Mouse (Mus musculus) G1E (cell line): ENCODE measurements around the gene Rps5. TPM values are rescaled to one million over a fixed set of nuclear protein-coding genes. Genes with fewer than 3 reads are reported as not detected.
"Not testable (repeated sequence)": the region's sequence is repeated elsewhere in the genome, so short reads cannot be mapped to it uniquely, and the experiment has no call there.

Source experiments
- ATAC-seq: 2 replicates; pipeline ENCODE4 v1.8.0; 2016; ENCODE audit warnings: mild to moderate bottlenecking; ENCODE audit not compliant: insufficient number of reproducible peaks, poor library complexity, low FRiP score, severe bottlenecking; ENCODE audit errors: extremely low read depth
- DNase-seq: peaks from one replicate; pipeline ENCODE4 v3.0.0; 2012; ENCODE audit warnings: low spot score
- H3K27me3 ChIP-seq: 2 replicates; pipeline ENCODE4 v1.6.1; 2012; ENCODE audit warnings: mild to moderate bottlenecking, low read length, inconsistent platforms; ENCODE audit not compliant: insufficient read depth
- H3K36me3 ChIP-seq: replicated peaks from 2 replicates; pipeline ENCODE3; 2012; ENCODE audit warnings: mild to moderate bottlenecking, inconsistent platforms
- H3K4me1 ChIP-seq: 2 replicates; pipeline ENCODE4 v1.6.1; 2012; ENCODE audit warnings: low read depth, low read length, inconsistent platforms, mixed read lengths; ENCODE audit not compliant: insufficient read depth
- H3K4me3 ChIP-seq: 2 replicates; pipeline ENCODE4 v1.5.1; 2012; ENCODE audit warnings: low read depth, mild to moderate bottlenecking, inconsistent platforms, low read length, moderate library complexity, mixed read lengths
- H3K9me3 ChIP-seq: replicated peaks from 2 replicates; pipeline ENCODE4 v1.6.1; 2012; ENCODE audit warnings: inconsistent platforms
- CTCF ChIP-seq: IDR thresholded peaks from 2 replicates; pipeline ENCODE4 v1.5.1; 2012; ENCODE audit warnings: low read depth, low read length, inconsistent platforms, mixed read lengths
- GATA1 ChIP-seq: IDR thresholded peaks from 2 replicates; pipeline ENCODE4 v1.6.1; 2012; ENCODE audit warnings: borderline replicate concordance, low read length, inconsistent platforms, mixed read lengths
- GATA2 ChIP-seq: IDR thresholded peaks from 2 replicates; pipeline ENCODE4 v1.6.1; 2012; ENCODE audit warnings: low read depth, low read length, inconsistent platforms, borderline replicate concordance
- POLR2AphosphoS5 ChIP-seq: IDR thresholded peaks from 2 replicates; pipeline ENCODE4 v1.6.1; 2012; ENCODE audit warnings: low read depth, low read length, inconsistent platforms; ENCODE audit not compliant: insufficient replicate concordance
- TAL1 ChIP-seq: conservative IDR thresholded peaks from 2 replicates; pipeline ENCODE4 v1.6.1; 2012; ENCODE audit warnings: low read depth, low read length, inconsistent platforms, mixed read lengths
- polyA plus RNA-seq: library from polyadenylated mRNA; stranded (reverse); fragments of >175 nt; gene quantifications from 2 replicates; pipeline ENCODE4 v1.2.3, GENCODE M21; 2012
- total RNA-seq, 2 experiments: library from RNA; stranded (forward) in 1 of 2; stranded (reverse) in 1 of 2; fragments of 200-1000 nt in 1 of 2; fragments of >200 nt in 1 of 2; fragmentation: Nextera tagmentation in 1 of 2; gene quantifications; 2 replicates each; pipeline ENCODE4 v1.2.3; 2014 to 2017

The Rps5 gene
- total and polyA plus RNA-seq, 3 experiments = 880 to 2,694 (median 1,839) TPM

DNA sequence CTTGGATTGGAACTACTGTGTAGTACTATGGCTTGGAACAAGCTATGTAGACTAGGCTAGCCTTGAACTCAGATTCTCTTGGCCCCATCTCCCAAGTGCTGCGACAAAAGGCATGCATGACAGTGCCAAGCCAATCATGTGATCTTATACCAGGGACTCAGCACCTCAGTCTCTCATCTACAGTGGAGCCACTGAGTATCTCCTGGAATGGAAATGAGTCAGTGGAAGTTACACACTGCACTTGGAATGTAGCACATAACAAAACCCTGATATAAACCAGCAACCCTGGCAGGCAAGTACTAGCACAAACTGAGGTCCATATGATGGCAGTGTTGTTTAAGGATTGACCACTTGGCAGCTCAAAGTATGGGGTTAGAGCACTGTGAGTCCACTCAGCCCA is 16.9 kb upstream of the Rps5 start:
- peaks cover 5% of the 10 kb centered on the region for H3K4me1 ChIP-seq
- H3K36me3 ChIP-seq = peaks cover 69% of the 10 kb centered on the region
- no peak for ATAC-seq

DNA sequence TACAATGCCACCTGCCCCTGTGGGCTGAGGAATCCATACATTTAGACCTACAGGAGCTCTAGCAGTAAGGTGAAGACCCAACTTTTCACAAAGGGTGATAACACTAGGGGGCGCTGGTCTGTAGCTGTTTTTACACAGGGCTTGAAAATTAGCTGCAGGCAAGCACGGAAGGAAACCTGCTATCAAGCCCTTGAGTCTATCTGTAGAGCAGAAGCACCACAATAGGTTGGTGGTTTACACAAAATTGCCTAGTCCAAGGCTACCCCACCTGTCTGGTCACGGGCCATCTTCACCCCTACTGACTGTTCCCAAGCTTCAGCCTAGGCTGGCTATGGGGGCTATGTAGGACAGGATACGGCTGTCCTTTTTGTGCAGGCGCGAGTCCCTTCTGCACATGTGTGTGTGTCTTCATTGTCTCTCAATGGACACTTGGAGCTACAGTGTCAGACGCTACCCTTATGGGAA is 12.6 kb upstream of the Rps5 start:
- H3K4me1 ChIP-seq = no peaks in the 10 kb centered on the region
- no peaks in the 10 kb centered on the region for H3K27me3 ChIP-seq
- TF ChIP-seq POLR2AphosphoS5 (no peak), CTCF (no peak), GATA2 (no peak), TAL1 (no peak), GATA1 (no peak)
- DNase-seq = no peak
- ATAC-seq = no peak
- H3K36me3 ChIP-seq = peaks cover 47% of the 10 kb centered on the region
- H3K9me3 ChIP-seq = no peaks in the 10 kb centered on the region
- H3K4me3 ChIP-seq = no peak overlapping the region

More for the DNA sequence above, 16.9 kb upstream of the Rps5 start:
- Histone ChIP-seq H3K9me3 (no peaks in the 10 kb centered on the region), H3K4me3 (no peak overlapping the region), H3K27me3 (no peaks in the 10 kb centered on the region)
- DNase-seq = no peak
- TF ChIP-seq GATA2 (no peak), GATA1 (no peak), TAL1 (no peak), POLR2AphosphoS5 (no peak), CTCF (no peak)

DNA sequence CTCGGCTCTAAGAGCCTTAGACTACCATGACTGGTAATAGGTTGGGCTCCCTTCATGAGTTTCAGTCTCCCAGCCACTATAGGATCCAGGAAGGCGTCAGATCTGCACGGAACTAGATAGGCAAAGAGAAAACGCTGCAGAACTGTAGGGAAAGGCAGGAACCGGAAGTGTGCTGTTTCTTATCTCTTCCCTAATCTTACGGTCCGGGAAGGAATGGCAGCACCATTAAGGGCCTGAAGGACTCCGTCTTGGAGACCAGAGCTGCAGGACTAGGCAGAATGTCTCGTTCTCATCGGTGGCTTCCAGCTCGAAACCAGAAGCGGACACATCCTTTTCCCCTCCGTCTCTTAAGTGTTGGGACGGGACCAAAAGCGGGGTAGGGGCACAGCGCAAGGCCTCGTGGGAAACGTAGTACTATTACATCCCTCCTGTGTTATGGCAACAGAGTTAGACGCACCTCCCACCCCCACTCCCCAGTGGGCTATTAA is 11.9 kb upstream of the Rps5 start:
- Histone ChIP-seq H3K36me3 (peaks cover 40% of the 10 kb centered on the region), H3K4me1 (no peaks in the 10 kb centered on the region), H3K4me3 (no peak overlapping the region), H3K9me3 (no peaks in the 10 kb centered on the region), H3K27me3 (no peaks in the 10 kb centered on the region)
- DNase-seq (no peak), ATAC-seq (no peak)
- TF ChIP-seq GATA2 (no peak), CTCF (no peak), POLR2AphosphoS5 (no peak), GATA1 (no peak), TAL1 (no peak)

DNA sequence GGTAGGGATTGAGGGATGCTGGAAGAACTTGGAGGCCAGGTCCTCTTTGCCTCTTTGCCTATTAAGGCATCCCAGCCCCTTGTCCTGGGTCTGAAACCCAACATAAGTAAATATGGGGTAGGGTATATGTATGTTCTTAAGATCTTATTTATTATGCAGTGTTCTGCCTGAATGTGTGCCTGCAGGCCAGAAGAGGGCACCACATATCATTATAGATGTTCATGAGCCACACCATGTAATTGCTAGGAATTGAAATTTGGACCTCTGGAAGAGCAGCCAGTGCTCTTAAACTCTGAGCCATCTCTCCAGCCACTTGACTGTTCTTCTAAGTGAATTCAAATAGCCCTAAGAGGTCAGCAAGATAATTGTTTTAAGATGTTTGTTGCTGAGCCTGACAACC is 8.5 kb upstream of the Rps5 start:
- H3K36me3 ChIP-seq = peaks cover 8% of the 10 kb centered on the region
- H3K4me1 ChIP-seq = no peaks in the 10 kb centered on the region
- DNase-seq (no peak), ATAC-seq (peak; percentile 48; the same call in 1 of the 2 replicates)
- no peaks in the 10 kb centered on the region for H3K27me3 ChIP-seq
- TF ChIP-seq POLR2AphosphoS5 (no peak), TAL1 (no peak), CTCF (no peak), GATA2 (no peak), GATA1 (no peak)
- H3K9me3 ChIP-seq = no peaks in the 10 kb centered on the region
- no peak overlapping the region for H3K4me3 ChIP-seq

DNA sequence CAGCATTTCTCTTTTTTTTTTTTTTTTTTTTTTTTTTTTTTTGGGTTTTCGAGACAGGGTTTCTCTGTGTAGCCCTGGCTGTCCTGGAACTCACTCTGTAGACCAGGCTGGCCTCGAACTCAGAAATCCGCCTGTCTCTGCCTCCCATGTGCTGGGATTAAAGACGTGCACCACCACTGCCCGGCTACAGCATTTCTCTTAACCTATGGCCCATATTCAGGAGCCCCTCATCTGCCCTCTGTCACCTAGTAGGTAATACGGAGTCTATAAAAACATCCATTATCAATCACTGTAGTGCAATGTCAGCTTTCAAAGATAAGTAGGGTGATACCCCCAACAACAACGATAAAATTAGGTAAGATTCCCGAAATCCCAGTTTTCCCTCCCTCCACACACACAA is 1.6 kb upstream of the Rps5 start:
- H3K36me3 ChIP-seq = peaks cover 29% of the 10 kb centered on the region
- DNase-seq, ATAC-seq, H3K9me3 ChIP-seq, H3K27me3 ChIP-seq: not testable (repeated sequence)
- peak overlapping the region; percentile 64; the same call in 1 of the 2 replicates for H3K4me3 ChIP-seq
- peaks cover 26% of the 10 kb centered on the region for H3K4me1 ChIP-seq

DNA sequence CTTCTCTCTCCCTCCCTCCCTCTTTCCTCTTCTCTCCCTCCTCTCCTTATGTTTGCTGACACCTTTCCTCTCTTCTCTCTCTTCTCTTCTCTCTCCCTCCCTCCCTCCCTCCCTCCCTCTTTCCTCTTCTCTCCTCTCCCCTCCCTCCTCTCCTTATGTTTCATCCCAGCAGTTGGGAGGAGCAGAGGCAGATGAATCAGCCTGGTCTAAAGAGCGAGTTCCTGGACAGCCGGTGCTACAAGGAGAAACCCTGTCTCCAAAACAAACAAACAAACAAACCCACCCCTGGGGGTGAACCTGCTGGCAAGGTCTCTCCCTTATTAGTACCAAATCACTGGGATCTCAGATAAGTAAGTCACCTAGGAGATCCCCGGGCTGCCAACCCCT is 779 bp upstream of the Rps5 start:
- Histone ChIP-seq H3K36me3 (peaks cover 37% of the 10 kb centered on the region), H3K9me3 (no peaks in the 10 kb centered on the region), H3K4me3 (peak overlapping the region; percentile 83), H3K27me3 (no peaks in the 10 kb centered on the region), H3K4me1 (peaks cover 32% of the 10 kb centered on the region)
- no peak for DNase-seq
- TF ChIP-seq GATA1 = no peak
- ATAC-seq = no peak

DNA sequence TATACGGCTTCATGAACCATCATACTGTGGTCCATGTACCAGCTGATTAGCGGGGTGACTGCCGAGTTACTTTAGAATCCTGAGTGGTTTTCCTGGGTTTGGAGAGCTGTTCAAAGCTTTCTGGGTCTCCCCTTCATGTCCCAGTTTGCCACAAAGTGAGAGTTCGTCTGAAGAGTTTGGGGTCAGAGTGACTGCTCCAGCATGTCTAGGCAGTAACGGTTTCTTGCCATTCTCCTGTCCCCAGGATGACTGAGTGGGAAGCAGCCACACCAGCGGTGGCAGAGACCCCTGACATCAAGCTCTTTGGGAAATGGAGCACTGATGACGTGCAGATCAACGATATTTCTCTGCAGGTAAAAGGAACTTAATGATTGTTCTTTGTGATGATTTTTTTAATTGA is 639 bp downstream of the Rps5 start:
- Histone ChIP-seq H3K36me3 (peaks cover 51% of the 10 kb centered on the region), H3K4me3 (peak overlapping the region; percentile 83)

More for the DNA sequence above, 639 bp downstream of the Rps5 start:
- no peak for ATAC-seq
- Histone ChIP-seq H3K9me3 (peaks cover under 1% of the 10 kb centered on the region; the same call in 1 of the 2 replicates), H3K4me1 (peaks cover 34% of the 10 kb centered on the region), H3K27me3 (no peaks in the 10 kb centered on the region)
- TF ChIP-seq POLR2AphosphoS5 = no peak; the same call in 1 of the 2 replicates
- no peak for TF ChIP-seq CTCF
- no peak for TF ChIP-seq TAL1
- no peak for DNase-seq
